Mouse (Mus musculus): ENCODE measurements around the gene Lsr.
"Not testable (repeated sequence)": the region's sequence is repeated elsewhere in the genome, so short reads cannot be mapped to it uniquely, and the experiment has no call there.

The Lsr gene

DNA sequence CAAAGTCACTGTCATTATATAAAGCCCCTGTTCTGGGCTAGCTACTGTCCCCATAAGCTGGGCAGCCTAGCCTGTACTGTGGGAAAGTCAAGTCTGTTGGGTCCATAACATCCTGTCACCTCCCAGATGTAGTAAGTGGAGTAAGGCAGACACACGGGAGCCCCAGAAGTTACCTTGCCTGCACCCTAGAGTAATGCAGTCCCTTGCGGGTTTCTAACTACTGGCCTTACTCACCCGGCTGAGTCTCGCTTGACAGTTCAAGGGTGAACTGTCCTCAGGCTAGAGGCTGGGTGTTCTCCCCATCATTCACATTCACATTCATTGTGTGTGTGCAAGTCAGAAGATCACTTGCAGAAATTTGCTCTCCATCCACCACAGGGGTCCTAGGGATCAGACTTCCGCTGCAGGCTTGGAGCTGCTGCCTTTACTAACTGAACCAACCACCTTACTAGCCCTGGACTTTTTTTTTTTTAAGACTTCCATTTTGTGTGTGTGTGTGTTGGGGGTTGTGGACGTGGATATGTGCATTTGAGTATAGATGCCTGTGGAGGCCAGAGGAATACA is 13.4 kb downstream of the Lsr start:
- DNase-seq, result no peak

DNA sequence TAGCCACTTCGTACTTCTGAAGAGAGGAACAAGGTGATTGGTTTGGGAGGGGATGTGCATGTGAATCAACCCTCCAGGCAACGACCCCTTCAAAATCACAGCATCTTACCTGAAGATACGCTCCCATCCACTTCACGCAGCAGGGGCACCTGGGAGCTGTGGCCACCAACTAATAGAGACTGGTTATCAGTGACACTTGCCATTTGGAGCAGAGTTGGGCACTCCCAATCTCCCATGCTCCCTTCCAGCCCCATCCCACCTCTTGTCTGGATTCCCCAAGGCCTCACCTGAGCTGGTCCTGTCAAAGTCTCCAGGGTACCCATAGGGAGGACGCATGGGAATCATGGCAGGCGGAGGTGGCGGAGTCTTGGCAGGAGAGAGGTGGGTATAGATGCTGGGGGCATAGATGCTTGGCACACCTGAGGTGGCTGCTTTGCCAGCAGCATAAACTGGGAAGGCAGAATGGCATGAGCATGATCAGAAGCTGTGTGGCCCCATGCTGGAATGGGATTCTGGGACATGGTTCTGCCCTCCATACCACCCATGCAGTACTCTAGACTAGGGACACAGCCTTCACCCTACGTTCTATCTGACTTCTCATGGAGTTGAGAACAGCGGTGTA is 14.3 kb downstream of the Lsr start:
- no peak for DNase-seq

GRCm38 (mm10) chr7:30958109-30958865 is 15.0 kb downstream of the Lsr start:
- DNase-seq, result no peak

DNA sequence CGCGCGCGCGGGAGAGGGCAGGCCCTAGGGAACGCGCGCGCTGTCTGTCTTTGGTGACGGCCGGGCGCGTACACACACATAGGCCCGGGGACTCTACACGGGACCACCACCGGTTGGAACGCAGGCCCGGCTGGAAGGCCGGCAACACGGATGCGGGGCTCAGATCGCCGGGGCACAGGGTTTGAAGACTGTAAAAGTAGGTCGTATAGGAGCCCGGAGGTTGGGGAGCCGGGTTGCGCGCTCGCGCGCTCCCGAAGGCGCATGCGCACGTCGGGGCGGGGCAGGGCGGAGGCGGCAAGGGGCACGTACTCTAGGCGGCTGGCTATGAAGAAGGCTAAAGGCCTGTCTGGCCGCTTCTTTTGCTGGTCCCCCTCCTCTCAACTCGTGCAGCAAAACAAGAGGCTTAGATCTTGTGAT is 15.9 kb downstream of the Lsr start:
- DNase-seq, result peak; percentile 87 to 93

- DNase-seq, result peak; percentile 73 to 74
Observed at GRCm38 (mm10) chr7:30956756-30957366, 16.4 kb downstream of the Lsr start, which contains the start of gene Usf2. TSS of gene Usf2 (minus strand) at chr7:30956803.

DNA sequence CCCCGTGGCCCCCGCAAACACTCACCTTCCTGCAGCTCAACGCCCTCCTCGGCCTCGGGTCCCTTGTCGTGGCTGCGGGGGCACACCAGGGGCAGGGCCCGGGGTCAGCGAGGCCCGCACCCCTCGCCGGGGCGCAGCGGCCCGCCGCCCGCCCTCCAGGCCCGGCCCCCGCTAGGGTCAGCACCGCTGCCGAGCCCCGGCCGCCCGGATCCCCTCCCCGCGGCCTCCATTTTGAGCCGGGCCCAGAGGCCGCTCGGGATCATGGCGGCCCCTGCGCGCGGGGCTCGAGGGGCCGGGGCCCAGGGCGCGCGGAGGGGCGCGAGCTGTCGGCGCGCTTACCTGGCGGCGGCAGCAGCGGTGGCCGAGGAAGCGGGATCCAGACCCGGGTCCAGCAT is 16.9 kb downstream of the Lsr start:
- DNase-seq, result no peak

DNA sequence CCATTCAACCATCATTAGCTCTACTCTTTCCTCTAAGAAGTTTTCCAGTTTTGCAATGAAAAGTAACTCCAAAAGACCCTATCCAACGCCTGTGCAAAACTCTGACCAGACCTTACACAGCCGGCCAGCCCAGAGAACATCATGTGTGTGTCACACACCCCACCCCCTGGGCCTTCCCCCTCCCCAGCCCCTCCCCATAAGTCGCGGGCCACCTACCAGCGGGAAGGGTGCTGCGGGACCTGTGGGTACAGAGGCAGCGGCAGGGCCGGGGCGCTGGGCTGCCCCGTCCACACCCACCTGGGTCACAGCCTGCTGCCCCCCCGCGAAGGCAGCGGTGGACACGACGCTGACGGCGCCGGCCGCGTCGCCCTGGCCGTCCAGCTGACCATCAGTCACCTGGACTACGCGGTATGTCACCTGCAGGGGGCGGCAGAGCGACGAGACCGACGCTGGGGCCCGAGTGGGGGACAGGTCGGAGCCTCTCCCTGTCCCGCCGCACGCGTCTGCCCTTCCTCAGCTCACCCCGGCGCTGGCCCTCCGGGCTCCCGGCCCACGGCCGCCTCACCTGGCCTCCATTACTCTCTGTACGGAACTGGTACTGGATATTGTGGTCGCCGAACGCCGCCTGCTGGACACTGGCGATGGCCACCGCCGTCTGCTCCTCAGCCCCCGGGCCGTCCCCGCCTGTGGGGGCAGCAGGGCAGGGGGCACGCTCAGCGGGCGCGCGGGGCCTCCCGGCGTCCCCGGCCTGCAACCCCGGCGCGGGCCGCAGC is 17.5 kb downstream of the Lsr start:
- DNase-seq, result peak; percentile 77 to 80

DNA sequence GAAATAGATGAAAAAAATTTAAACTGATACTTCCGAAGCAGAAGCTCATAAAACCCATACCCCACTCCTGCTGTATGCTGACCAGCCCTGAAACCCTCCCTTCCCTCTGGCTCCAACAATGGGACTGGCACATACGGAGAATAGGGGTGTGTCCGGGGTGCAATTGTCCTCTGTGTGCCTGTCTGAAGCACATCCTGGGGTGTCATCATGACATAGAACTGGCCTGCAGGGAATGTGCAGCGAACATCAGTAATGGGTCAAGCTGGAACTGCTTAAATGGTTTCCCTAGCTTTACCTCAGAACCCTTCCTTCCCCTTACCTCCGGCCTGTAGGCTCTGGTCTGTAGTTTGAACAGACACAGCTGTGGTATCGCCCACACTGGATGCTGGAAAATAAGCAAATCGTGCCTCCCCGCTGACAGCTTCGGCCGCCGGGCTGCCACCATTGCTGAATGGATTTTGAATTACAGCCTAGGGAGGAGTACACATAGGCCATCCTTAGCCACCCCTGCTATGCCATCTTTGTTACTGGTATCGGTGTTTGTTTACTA is 18.2 kb downstream of the Lsr start:
- no peak for DNase-seq

DNA sequence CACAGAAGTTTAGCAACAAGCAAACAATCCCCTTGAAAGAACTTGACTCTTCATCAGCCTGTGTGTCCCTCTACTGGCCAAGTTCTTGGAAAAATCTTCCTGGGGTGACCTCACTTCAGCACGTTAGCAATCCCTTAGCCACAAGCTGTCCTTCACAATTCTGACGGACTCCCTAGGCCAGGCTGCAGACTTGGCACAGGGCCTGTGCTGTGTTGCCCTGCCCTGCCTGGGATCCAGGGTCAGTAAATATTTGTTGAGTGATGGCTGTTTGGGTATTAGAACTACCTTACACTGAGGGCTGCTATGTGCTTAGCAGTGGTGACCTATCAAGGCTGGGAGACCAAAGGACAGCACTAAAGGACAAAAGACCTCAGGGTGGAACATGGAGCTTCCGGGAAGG is 19.2 kb downstream of the Lsr start:
- no peak for DNase-seq

DNA sequence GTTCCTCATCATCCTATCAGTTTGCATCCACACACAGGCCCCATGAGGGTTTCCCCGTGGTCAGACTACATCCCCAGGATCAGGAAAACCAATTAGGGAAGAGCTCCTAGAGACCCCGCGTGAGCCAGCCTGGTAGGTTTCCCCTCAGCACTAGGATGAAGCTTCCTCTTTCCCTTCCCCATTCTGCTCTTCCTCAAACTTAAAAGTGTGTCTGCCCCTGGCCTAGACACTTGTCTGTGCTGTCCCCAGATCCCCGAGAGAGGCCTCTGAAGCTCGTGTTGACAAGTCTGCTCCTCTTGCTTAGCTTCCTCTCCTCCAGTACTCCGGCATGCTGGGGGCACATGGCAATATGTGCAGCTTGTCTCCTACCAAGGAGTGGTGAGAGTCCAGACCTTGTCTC is 19.8 kb downstream of the Lsr start:
- DNase-seq, result no peak

GRCm38 (mm10) chr7:30952441-30953265 is 20.6 kb downstream of the Lsr start:
- DNase-seq, result no peak

GRCm38 (mm10) chr7:30949902-30950301 is 23.4 kb downstream of the Lsr start:
- not testable (repeated sequence) for DNase-seq

DNA sequence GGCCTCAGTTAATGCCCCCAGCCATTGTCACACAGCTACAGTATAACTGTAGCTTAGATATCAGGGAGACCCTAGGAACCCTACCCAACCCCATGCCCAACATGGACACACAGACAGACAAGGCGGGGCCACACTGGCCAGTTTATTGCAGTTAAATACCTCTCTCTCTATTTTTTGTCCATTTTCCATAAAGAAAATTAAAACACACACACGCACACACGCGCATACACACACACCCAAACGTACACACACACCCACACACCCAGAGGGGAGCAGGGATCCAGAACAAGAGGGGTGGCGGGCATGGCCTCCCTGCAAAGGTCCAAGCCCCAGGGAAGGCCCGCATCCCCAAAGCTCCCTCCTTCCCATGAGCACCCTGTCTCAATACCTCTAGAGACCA is 27.4 kb downstream of the Lsr start:
- no peak for DNase-seq

DNA sequence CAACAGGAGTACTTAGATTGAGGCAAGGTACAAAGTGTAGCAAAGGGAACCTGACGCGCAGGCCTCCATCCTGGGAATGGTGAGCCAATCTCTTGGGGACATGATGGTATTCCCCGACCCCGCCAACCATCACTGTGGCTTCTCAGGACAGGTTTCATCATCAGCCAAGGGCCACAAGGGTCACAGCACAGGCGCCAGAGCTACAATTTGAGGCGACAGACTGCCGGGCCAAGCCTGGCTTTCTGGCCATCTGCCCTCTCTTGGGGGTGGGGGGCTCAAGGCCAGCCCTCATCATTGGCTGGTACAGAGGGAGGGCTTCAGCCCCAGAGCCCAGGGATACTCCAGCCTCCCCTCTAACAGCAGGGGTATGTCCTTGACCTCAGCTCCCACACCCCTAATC is 27.8 kb downstream of the Lsr start:
- DNase-seq, result not testable (repeated sequence)

DNA sequence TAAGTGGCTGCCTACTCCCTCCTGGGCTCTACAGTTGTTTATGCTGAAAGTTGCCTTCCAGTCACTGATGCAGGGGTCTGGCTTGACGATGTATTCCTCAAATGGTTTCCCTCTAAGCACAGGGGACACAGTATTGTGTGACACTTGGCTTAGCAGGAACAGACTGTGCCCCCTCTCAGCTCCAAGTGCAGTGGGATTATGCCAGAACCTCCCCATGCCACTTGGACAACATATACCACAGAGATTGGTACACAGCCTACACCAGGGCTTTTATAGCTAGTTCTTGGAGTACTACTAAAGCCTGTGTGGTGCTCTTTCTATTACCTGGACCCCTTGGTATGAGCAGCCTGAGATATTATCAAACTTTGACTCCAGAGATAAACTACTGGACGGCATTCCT is 28.6 kb downstream of the Lsr start:
- not testable (repeated sequence) for DNase-seq

DNA sequence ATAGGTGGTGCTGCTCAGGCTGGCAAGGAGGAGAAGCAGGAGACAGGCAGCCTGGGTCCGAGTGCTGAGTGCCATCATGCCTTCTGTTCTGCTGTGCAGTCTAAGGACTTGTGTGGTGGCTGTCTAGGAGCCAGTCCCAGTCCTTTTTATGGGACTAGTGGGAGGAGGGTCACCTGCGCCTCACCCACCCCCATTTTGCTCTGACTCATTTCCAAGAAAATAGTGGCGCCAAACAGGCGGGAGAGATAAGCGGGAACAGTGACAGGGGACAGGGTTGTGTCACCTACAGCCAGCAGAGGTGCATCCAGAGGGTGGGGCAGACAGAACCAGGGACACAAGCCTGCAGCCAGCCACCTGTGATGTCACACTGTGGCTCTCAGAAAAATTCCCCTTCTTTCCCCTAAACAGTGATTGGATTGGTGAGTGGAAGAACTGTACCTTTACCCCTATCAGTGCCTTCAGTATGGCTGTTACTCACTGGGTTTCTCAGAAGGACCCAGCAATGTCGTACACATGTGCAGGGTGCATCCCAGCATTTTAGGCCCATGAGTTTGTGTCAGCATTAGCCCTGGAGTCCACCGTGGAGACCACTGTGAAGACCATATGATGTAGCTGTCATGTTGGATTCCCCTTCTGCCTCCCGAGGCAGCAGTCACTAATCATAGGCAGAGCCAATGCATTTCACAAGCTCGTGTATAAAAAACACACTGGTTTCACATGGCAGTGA is 29.2 kb downstream of the Lsr start, which contains the start of gene Hamp:
Gene Hamp (minus strand): TSS at position 124 of the 727 bp plus-strand sequence.
- DNase-seq, result no peak

- not testable (repeated sequence) for DNase-seq
Observed at GRCm38 (mm10) chr7:30942365-30942764, 30.9 kb downstream of the Lsr start.

GRCm38 (mm10) chr7:30940070-30940469 is 33.2 kb downstream of the Lsr start:
- DNase-seq, result not testable (repeated sequence)

GRCm38 (mm10) chr7:30935422-30936099 is 37.7 kb downstream of the Lsr start:
- DNase-seq, result not testable (repeated sequence)

DNA sequence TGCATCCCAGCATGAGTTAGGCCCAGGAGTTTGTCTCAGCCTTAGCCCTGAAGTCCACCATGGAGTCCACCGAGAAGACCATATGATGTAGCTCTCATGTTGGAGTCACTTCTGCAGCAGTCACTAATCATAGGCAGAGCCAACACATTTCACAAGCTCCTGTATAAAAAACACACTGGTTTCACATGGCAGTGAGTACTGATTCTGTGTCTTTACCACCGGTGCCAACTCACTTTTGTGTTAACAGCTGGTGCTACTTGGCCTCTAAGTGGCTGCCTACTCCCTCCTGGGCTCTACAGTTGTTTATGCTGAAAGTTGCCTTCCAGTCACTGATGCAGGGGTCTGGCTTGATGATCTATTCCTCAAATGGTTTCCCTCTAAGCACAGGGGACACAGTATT is 48.7 kb downstream of the Lsr start, which contains the start of gene Hamp2:
Gene Hamp2 (minus strand): TSS at position 101 of the 400 bp plus-strand sequence.
- DNase-seq, result not testable (repeated sequence)
